Mouse (Mus musculus) thymus, adult 2 months (tissue): ENCODE data around the gene Pafah1b2. TPM values are rescaled to one million over a fixed set of nuclear protein-coding genes. Genes with fewer than 3 reads are reported as not detected.

ENCODE experiments used
- DNase-seq: peaks from one replicate; pipeline ENCODE4 v3.0.0; 2021
- H3K27ac ChIP-seq: fragments of 200-500 bp; 2 replicates; pipeline ENCODE4 v1.5.1; 2012; ENCODE audit warnings: low read length, control low read depth; ENCODE audit not compliant: control insufficient read depth, insufficient read depth
- H3K27me3 ChIP-seq: fragments of 200-500 bp; 2 replicates; pipeline ENCODE4 v1.6.1; 2012; ENCODE audit warnings: mild to moderate bottlenecking, low read length, moderate library complexity, mixed read lengths; ENCODE audit not compliant: control insufficient read depth, insufficient read depth
- H3K36me3 ChIP-seq: fragments of 200-500 bp; 2 replicates; pipeline ENCODE4 v1.6.1; 2012; ENCODE audit warnings: mild to moderate bottlenecking, low read length, moderate library complexity; ENCODE audit not compliant: control insufficient read depth, insufficient read depth
- H3K4me1 ChIP-seq: fragments of 200-500 bp; replicated peaks from 2 replicates; pipeline ENCODE4 v1.6.1; 2012; ENCODE audit warnings: low read length; ENCODE audit not compliant: control insufficient read depth, insufficient read depth
- H3K4me3 ChIP-seq: fragments of 200-500 bp; 2 replicates; pipeline ENCODE4 v1.5.1; 2012; ENCODE audit warnings: mild to moderate bottlenecking, low read length, control low read depth, moderate library complexity; ENCODE audit not compliant: control insufficient read depth, insufficient read depth
- CTCF ChIP-seq: fragments of 200-500 bp; IDR thresholded peaks from 2 replicates; pipeline ENCODE4 v1.5.1; 2012; ENCODE audit warnings: mild to moderate bottlenecking, control low read depth, low read length, moderate library complexity, borderline replicate concordance; ENCODE audit not compliant: control insufficient read depth, poor library complexity, insufficient read depth; ENCODE audit errors: extremely low read depth
- POLR2A ChIP-seq: fragments of 200-500 bp; IDR thresholded peaks from 2 replicates; pipeline ENCODE4 v1.6.1; 2012; ENCODE audit warnings: mild to moderate bottlenecking, low read length, control low read depth, moderate library complexity; ENCODE audit not compliant: control insufficient read depth, poor library complexity, insufficient read depth; ENCODE audit errors: extremely low read depth
- WGBS: fragments of 180-500 bp; shearing (Covaris S2); methylation state at CpG from one replicate; pipeline ENCODE4 v1.1.7; 2018; 5-methylcytosine and 5-hydroxymethylcytosine counted together
- polyA plus RNA-seq: library from polyadenylated mRNA; depleted of rRNA; stranded (reverse); fragments of >200 nt; gene quantifications from 2 replicates; pipeline ENCODE4 v1.2.3, GENCODE M21; 2012

Gene Pafah1b2
- polyA plus RNA-seq, 1 experiment, result 24.4 TPM

- TF ChIP-seq POLR2A (no peak), CTCF (no peak)
- 48% methylated on average over 8 of the region's 8 CpGs for WGBS
- H3K4me1 ChIP-seq, result peaks cover 3% of the 10 kb centered on the region; the same call in 1 of the 2 replicates
- no peaks in the 10 kb centered on the region for H3K36me3 ChIP-seq
- DNase-seq, result no peak
- no peak overlapping the region for H3K4me3 ChIP-seq
- no peaks in the 10 kb centered on the region for H3K27me3 ChIP-seq
- H3K27ac ChIP-seq, result no peak overlapping the region
Measured at GRCm38 (mm10) chr9:46027994-46028393, 15.5 kb upstream of the Pafah1b2 start.

DNA sequence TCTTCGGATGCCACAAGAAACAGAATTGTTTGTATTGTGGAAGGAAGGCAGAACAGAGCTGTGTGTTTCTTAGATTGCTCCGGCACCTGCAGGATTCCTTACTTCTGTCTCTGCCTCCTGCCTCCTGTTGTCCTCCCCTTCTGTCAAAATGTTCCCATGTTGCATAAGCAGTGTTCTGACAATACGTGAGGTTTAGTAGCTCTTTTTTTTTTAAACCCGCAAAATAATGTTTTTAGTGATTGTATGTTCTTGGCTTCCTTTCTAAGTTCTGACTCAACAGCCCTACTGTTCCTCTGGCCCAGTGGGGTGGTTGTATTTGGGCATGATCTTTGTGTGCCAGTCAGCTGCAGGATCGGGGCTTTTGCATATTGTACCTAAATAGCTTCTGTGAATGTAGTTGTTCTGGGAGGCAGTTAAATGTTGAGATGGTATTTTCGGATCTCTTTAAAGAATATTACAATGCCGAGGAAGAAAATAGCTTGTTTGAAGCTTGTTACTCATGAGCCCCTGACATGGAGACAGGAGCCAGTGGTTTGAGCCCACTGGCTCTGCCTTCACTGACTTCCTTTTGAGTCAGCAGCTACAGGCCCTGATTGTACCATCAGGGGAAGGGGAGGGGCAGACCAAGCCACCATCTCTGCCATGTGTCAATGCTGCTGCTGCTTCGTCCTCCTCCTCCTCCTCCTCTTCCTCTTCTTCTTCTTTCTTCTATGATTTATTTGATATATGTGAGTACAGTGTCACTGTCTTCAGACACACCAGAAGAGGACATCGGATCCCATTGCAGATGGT lies 13.8 kb upstream of the Pafah1b2 start:
- no peak for DNase-seq
- Histone ChIP-seq H3K4me1 (peaks cover 3% of the 10 kb centered on the region), H3K36me3 (no peaks in the 10 kb centered on the region), H3K27me3 (no peaks in the 10 kb centered on the region), H3K27ac (no peak overlapping the region), H3K4me3 (no peak overlapping the region)
- WGBS, result 77% methylated on average over 9 of the region's 9 CpGs
- no peak for TF ChIP-seq CTCF
- no peak for TF ChIP-seq POLR2A

- Histone ChIP-seq H3K27ac (no peak overlapping the region), H3K27me3 (no peaks in the 10 kb centered on the region), H3K4me3 (no peak overlapping the region), H3K4me1 (peaks cover 4% of the 10 kb centered on the region; the same call in 1 of the 2 replicates), H3K36me3 (no peaks in the 10 kb centered on the region)
- DNase-seq, result no peak
- TF ChIP-seq CTCF, result no peak
- no peak for TF ChIP-seq POLR2A
- 95% methylated on average over 11 of the region's 11 CpGs for WGBS
Measured at GRCm38 (mm10) chr9:46023591-46023990, 11.1 kb upstream of the Pafah1b2 start.

DNA sequence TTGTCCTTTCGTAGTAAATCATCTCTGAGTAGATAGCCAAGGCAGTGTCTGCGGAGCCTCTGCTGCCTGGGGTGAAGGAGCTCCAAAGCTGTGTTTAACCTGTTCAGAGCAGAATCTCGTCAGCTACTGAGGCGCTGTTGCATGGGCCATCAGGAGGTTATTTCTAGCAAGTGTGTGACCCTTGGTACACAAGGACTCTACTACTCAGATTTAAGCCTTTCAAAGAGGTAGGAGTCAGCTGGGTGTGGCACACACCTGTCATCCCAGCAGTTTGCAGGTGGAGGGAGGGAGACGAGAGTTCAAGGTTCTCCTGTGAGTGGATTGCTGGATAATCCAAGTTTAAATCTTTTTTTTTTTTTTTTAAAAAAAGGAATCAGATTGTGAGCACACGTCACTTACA lies 7.5 kb upstream of the Pafah1b2 start:
- TF ChIP-seq POLR2A, result no peak
- no peak for TF ChIP-seq CTCF
- H3K4me1 ChIP-seq, result peaks cover 8% of the 10 kb centered on the region
- WGBS, result 93% methylated on average over 6 of the region's 6 CpGs

DNA sequence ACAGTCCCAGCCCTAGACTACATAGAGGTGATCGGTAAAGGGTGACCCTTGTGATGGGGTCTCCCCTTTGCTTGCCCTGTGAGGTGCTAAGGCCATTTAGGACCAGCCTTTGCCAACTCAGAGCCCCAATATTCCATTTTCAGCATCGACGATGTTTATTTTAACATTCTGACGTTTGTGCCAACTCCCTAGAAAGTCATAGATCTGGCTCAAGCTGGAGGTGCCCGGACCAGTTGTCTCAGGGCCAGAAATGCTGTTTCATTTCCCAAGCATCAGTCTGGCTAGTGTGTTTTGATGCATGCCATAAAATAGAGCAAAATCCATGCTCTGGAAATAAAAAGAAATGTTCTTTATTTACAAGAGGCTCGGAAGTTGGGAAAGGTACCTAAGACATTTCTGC lies 5.8 kb upstream of the Pafah1b2 start:
- TF ChIP-seq CTCF (no peak), POLR2A (no peak)
- 98% methylated on average over 6 of the region's 6 CpGs for WGBS
- H3K27me3 ChIP-seq, result no peaks in the 10 kb centered on the region
- no peak for DNase-seq
- H3K27ac ChIP-seq, result no peak overlapping the region
- H3K36me3 ChIP-seq, result no peaks in the 10 kb centered on the region
- H3K4me3 ChIP-seq, result no peak overlapping the region
- peaks cover 16% of the 10 kb centered on the region for H3K4me1 ChIP-seq

More for the DNA sequence above, 7.5 kb upstream of the Pafah1b2 start:
- no peak overlapping the region for H3K4me3 ChIP-seq
- no peak for DNase-seq
- no peak overlapping the region for H3K27ac ChIP-seq
- no peaks in the 10 kb centered on the region for H3K27me3 ChIP-seq
- no peaks in the 10 kb centered on the region for H3K36me3 ChIP-seq

DNA sequence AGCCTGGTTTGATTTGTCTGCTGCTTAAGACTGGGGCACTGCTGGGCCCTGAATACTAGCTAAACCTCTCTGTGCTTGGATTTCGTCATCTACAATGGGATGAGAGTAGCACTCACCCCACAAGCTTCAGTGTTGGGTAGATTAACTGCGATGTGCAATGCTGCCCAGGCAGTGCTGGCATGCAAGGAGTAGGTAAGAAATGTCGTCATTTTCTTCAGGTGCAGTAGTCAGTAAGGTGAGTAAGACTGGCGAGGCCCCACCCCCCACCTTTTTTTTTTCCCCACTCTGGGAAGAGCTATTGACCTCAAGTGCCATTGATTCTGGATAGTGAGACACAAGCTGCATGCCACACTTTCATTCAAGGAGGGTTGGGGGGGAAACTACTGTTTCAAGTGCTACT lies 3.9 kb upstream of the Pafah1b2 start:
- H3K27ac ChIP-seq, result no peak overlapping the region
- H3K4me3 ChIP-seq, result no peak overlapping the region
- H3K36me3 ChIP-seq, result no peaks in the 10 kb centered on the region
- H3K27me3 ChIP-seq, result no peaks in the 10 kb centered on the region
- WGBS, result 94% methylated on average over 4 of the region's 4 CpGs
- H3K4me1 ChIP-seq, result peaks cover 20% of the 10 kb centered on the region
- no peak for TF ChIP-seq POLR2A
- TF ChIP-seq CTCF, result no peak
- no peak for DNase-seq

DNA sequence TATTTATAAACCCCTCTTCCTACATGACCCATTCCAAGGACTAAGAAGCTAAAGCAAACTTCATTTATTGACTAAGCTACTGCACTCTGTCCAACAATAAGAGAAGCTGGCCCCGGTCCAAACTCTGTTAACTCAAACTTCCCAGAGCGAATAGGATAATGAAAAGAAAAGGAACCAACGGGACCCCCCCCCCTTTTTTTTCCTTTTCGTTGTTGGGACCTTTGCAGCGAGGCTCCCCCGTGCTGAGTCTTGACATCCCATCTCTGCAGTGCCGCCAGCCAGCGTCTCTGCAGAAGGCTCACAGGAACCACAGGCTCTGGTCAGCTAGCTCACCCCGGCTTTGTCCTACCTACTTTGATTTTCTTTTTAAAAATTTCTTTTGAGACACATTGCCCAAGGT lies 3.3 kb upstream of the Pafah1b2 start:
- WGBS, result 85% methylated on average over 9 of the region's 9 CpGs
- H3K4me3 ChIP-seq, result no peak overlapping the region
- TF ChIP-seq POLR2A, result no peak
- TF ChIP-seq CTCF, result no peak
- H3K27me3 ChIP-seq, result no peaks in the 10 kb centered on the region
- H3K4me1 ChIP-seq, result peaks cover 20% of the 10 kb centered on the region
- H3K27ac ChIP-seq, result no peak overlapping the region
- H3K36me3 ChIP-seq, result no peaks in the 10 kb centered on the region
- no peak for DNase-seq
